Mouse (Mus musculus): ENCODE data around the gene Dlgap1.
"Not testable (repeated sequence)": the region's sequence is repeated elsewhere in the genome, so short reads cannot be mapped to it uniquely, and the experiment has no call there.

The Dlgap1 gene

DNA sequence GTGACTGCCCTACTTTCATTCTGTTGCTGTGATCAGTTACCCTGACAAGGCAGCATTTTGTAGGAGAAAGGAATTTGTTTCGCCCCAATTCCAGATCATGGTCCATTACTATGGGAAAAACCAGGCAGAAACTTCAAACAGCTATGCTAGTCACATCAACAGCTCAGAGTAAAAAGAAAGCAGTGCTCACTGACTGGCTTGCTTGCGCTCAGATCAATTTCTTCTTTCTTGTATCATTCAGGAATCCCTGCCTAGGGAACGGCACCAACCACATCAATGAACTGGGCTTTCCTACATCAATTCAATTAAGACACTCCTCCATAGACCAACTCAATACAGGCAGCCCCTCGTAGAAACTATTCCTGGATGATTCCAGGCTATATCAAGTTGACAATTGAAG is 572.9 kb downstream of the Dlgap1 start:
- no peak for DNase-seq

GRCm38 (mm10) chr17:70550793-70551192 is 581.9 kb downstream of the Dlgap1 start:
- DNase-seq: no peak

DNA sequence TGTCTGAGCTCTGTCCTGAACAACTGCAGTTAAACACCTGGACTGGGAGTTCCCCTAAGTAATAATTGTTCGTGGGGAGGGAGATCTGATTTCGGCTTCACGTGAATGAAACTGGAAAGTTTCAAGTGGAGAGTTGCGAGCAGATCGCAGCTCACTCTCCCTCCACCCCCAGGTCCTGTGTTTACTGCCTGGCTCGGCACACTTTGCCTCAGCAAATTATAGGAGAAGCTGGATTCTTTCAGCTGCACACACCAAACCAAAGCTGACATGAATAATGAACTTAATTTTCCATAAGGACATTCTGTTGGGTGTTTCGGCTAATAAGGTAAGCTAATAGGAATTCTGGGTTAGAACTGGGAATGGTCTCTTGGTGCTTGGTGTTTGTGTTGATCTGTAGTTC is 592.7 kb downstream of the Dlgap1 start:
- no peak for DNase-seq

- DNase-seq: no peak
These were observed 602.0 kb downstream of the Dlgap1 start for GRCm38 (mm10) chr17:70570848-70571247.

- no peak for DNase-seq
These were observed 614.2 kb downstream of the Dlgap1 start for GRCm38 (mm10) chr17:70583042-70583441.

DNA sequence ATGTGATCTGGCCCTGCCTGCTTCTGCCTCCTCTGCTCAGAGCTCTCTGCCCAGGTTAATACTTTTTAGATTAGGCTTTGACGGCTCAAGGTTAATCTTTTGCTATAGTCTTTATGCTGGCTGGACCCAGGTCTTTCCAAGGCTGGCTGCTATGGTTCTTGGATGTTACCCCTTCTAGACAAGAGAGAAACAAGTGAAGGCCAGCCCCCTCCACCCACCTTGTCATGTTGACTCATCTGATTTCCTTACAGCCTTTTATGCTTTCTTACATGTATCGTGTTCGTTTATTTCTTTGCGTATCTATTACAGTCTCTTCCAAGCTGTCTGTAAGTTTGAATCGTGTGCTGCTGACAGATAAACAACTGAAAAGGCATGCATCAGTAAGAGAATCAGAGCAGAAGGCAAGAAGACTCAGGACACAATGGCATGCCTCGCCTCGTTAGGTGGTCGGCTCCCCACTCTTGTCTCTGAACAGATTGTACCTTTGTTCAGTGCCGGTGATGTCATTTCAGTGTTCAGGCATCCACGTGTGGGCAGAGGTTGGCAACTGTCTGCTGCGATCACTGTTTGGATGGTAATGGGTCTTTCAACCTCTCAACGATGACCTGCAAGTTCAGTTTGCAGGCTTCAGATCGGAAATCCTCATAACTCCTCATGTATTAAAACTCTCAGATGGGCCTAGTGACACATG is 618.0 kb downstream of the Dlgap1 start:
- no peak for DNase-seq

GRCm38 (mm10) chr17:70587975-70588630 is 619.2 kb downstream of the Dlgap1 start:
- not testable (repeated sequence) for DNase-seq

GRCm38 (mm10) chr17:70588691-70589090 is 619.8 kb downstream of the Dlgap1 start:
- no peak for DNase-seq

GRCm38 (mm10) chr17:70589140-70589539 is 620.3 kb downstream of the Dlgap1 start:
- DNase-seq: no peak

GRCm38 (mm10) chr17:70590506-70590905 is 621.6 kb downstream of the Dlgap1 start:
- no peak for DNase-seq

DNA sequence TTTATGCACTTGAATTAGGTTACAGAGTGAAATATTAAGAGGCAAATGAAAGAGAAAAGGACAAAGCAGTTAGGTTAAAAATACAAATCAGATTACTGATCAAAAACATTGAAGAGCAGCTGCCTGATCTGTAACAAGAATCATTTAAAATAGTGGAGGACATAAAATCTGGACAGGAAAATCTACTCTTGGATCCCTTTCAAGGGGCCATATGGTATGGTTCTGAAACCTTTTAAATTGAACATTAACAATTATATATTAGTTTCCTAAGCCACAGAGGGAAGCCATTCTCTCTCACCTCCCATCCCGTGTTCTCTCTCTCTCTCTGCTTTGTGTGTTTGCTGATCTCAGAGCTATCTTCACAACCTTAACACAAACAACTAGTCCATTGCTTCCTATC is 625.4 kb downstream of the Dlgap1 start:
- no peak for DNase-seq

DNA sequence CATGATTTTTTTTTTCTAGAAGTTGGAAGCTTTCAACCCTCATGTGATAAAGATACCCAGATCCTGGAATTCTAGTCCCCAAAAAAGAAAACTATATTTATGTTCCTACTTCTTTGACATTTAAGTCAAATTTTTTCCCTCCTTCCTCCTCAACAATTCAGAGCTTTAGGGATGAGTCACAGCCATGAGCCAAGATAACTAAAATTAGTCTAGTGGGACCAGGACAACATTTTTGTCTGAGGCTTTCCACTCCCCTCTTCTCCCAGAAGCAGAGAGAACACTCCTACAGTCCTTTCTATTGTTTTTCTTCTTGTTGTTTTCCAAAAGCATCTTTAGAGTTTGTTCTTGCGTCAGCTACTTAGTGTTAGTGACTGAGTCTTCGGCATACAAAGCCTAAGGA is 627.5 kb downstream of the Dlgap1 start:
- DNase-seq: no peak

- no peak for DNase-seq
These were observed 631.6 kb downstream of the Dlgap1 start for GRCm38 (mm10) chr17:70600462-70600861.

DNA sequence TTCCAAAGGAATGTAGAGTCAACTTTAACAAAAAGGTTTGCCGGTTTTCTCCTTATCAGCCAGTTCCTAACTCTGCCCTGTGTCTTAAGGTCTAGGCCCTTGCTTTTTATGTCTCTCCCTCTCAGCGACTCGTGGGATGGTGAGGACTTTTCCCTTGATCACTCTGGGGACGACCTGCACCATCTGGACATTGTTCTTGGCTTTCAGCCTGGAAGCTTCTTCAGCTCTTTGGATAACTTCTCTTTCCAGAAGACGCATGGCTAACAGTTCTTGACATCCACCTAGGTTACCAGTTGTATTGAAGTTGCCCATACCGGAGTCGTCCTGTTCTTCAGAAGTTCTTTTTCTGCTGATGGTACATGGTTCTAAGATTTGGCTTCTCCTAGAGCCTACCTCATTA is 633.2 kb downstream of the Dlgap1 start:
- DNase-seq: no peak

DNA sequence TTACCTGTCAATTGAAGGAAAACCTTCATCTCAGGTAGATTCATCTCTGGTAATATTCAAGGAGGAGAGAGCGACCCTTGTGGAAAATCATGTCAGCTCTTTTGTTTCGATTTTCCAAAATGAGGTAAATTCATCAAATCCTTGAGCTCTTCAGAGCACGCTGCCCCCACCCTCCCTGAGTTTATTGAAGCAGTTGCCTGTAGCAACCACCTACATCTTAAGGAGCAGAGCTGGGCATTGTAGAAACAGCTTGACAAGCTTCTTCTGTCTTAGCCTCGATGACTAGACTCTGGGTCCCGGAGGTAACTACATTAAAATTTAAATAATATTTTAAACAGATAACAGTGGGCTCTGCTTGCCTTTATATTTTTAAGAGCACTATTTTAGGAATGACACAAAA is 636.8 kb downstream of the Dlgap1 start:
- DNase-seq: no peak

DNA sequence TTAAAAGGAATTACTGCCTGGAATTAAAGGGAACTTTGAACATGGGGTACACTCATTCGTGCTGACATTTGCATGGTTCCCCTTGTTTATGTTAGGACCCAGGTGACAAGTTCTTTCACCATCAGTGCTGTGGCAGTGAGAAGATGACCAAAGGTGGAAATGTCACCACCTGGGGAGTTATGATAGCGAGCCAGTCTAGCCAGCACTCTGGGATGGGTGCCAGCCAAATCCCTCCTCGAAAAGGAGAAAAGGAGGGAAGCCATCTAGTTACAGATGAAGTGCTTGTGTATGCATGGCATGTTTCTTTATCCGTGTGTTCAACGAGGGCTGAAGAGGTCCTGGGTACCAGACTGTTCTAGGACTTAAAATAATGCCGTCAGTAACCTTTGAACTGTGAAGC is 643.3 kb downstream of the Dlgap1 start:
- no peak for DNase-seq

GRCm38 (mm10) chr17:70613897-70614296 is 645.0 kb downstream of the Dlgap1 start:
- no peak for DNase-seq

- DNase-seq: no peak
These were observed 645.7 kb downstream of the Dlgap1 start for GRCm38 (mm10) chr17:70614407-70615060.

- DNase-seq: no peak
These were observed 653.6 kb downstream of the Dlgap1 start for GRCm38 (mm10) chr17:70622493-70622892.

DNA sequence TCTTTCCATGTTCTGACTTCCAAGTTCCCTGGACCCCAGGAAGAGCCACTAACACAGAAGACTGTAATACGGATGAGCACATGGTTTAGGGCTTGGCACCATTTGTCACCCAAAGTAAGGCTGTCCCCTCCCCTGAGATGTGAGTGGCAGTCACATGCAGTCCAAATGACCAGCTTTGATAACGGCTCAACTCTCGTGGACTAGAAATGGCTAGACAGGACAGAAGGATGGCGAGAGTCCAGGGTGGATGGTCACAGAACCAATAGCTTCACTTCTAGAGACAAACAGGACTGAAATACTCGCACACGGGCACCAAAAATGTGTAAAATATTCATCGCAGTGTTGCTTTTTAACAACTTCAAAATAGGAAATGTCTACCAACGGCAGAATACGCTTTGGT is 657.5 kb downstream of the Dlgap1 start:
- no peak for DNase-seq

GRCm38 (mm10) chr17:70626925-70627324 is 658.1 kb downstream of the Dlgap1 start:
- DNase-seq: no peak

GRCm38 (mm10) chr17:70629653-70630378 is 660.9 kb downstream of the Dlgap1 start:
- peak; percentile 21 for DNase-seq

GRCm38 (mm10) chr17:70633181-70633944 is 664.5 kb downstream of the Dlgap1 start:
- peak; percentile 80 for DNase-seq
